Mouse (Mus musculus): ENCODE measurements at regions not wholly inside any gene's neighbourhood (a gene's known extent, or its start where the extent isn't known, plus 50 kb on each side); places are given as distances from the start of the nearest gene placed in this dataset.

DNA sequence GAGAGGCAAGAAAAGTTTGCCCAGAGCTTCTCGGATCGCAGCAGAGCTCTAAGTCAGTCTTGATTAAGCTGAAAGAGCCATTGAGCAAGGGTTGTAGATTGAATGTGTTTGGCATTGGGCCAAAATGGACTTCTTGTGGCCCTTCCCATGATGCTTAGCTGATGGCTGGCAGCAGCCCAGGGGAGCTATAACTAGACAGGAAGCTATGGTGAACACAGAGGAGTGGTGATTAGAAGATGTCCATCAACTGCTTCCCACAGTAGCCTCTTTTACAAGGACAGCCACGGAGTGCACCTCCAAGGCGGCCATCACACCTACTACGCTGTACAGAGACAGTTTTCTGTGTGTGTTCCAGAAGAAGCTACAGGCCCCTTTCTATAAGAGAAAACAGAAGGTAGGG, 116.4 kb upstream of the Map1b start:
- H3K27ac ChIP-seq (replicated peaks; ENCODE audit: low read depth, low read length) = no peak overlapping the region
- no peaks in the 10 kb centered on the region for H3K27me3 ChIP-seq (ENCODE audit: control insufficient read depth, insufficient read depth, low read length)
- 84% methylated on average over 5 of the region's 5 CpGs for WGBS
- no peaks in the 10 kb centered on the region for H3K4me1 ChIP-seq (ENCODE audit: control insufficient read depth, insufficient read depth, low read length)
- no peaks in the 10 kb centered on the region for H3K36me3 ChIP-seq (ENCODE audit: control insufficient read depth, insufficient read depth, low read length)
- H3K4me2 ChIP-seq (ENCODE audit: low read depth, severe bottlenecking) = no peak overlapping the region
- DNase-seq (ENCODE audit: low spot score) = no peak
- H3K9me3 ChIP-seq (ENCODE audit: control insufficient read depth, low read length) = no peaks in the 10 kb centered on the region
- no peak overlapping the region for H3K9ac ChIP-seq (ENCODE audit: low read length)
- no peak for ATAC-seq (ENCODE audit: insufficient number of reproducible peaks, low FRiP score, low TSS enrichment, low read depth)
- no peak overlapping the region for H3K4me3 ChIP-seq (ENCODE audit: low read depth, low read length)

DNA sequence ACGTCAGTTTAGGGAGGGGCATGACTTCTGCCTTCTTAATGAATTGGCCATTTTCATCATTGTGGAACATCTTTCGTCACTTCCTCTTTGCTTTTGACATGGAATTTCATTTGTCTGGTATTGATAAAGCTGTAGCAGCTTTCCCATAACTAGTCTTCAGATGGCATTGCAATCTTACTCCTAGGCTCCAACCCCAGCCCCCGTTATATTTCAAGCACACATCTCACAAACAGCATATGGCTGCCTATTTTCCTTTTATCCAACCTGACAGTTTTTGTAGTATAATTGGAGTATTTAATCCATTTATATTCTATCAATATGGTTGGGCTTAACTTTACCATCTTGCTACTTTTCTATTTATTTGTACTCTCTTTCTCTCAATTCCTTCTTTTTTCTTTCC, 114.5 kb upstream of the Map1b start:
- Histone ChIP-seq H3K27ac (replicated peaks; ENCODE audit: low read depth, low read length) (no peak overlapping the region), H3K4me1 (ENCODE audit: control insufficient read depth, insufficient read depth, low read length) (no peaks in the 10 kb centered on the region), H3K9ac (ENCODE audit: low read length) (no peak overlapping the region), H3K36me3 (ENCODE audit: control insufficient read depth, insufficient read depth, low read length) (no peaks in the 10 kb centered on the region), H3K9me3 (ENCODE audit: control insufficient read depth, low read length) (no peaks in the 10 kb centered on the region), H3K27me3 (ENCODE audit: control insufficient read depth, insufficient read depth, low read length) (no peaks in the 10 kb centered on the region), H3K4me3 (ENCODE audit: low read depth, low read length) (no peak overlapping the region), H3K4me2 (ENCODE audit: low read depth, severe bottlenecking) (no peak overlapping the region)
- no peak for DNase-seq (ENCODE audit: low spot score)
- WGBS = 86% methylated on average over 3 of the region's 3 CpGs
- no peak for ATAC-seq (ENCODE audit: insufficient number of reproducible peaks, low FRiP score, low TSS enrichment, low read depth)

DNA sequence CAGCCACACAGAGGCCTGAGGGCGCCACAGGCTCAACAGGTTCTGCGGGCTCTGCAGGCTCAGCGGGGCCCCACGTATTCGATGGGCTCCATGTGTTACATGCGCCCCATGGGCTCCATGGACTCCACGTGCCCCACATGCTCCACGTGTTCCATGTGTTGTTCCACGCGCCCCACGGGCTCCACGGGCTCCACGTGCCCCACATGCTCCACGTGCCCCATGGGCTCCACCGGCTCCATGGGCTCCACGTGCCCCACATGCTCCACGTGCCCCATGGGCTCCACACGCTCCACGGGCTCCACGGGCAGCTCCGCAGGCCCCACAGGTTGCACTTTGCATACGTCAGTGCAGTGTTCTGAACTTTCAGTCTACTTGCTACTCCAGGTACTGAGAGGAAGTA, 114.0 kb upstream of the Map1b start:
- Histone ChIP-seq H3K9ac (ENCODE audit: low read length) (no peak overlapping the region), H3K9me3 (ENCODE audit: control insufficient read depth, low read length) (no peaks in the 10 kb centered on the region), H3K4me2 (ENCODE audit: low read depth, severe bottlenecking) (no peak overlapping the region), H3K36me3 (ENCODE audit: control insufficient read depth, insufficient read depth, low read length) (no peaks in the 10 kb centered on the region), H3K27me3 (ENCODE audit: control insufficient read depth, insufficient read depth, low read length) (no peaks in the 10 kb centered on the region), H3K4me1 (ENCODE audit: control insufficient read depth, insufficient read depth, low read length) (no peaks in the 10 kb centered on the region), H3K27ac (replicated peaks; ENCODE audit: low read depth, low read length) (no peak overlapping the region), H3K4me3 (ENCODE audit: low read depth, low read length) (no peak overlapping the region)
- 93% methylated on average over 22 of the region's 22 CpGs for WGBS
- no peak for ATAC-seq (ENCODE audit: insufficient number of reproducible peaks, low FRiP score, low TSS enrichment, low read depth)
- no peak for DNase-seq (ENCODE audit: low spot score)

DNA sequence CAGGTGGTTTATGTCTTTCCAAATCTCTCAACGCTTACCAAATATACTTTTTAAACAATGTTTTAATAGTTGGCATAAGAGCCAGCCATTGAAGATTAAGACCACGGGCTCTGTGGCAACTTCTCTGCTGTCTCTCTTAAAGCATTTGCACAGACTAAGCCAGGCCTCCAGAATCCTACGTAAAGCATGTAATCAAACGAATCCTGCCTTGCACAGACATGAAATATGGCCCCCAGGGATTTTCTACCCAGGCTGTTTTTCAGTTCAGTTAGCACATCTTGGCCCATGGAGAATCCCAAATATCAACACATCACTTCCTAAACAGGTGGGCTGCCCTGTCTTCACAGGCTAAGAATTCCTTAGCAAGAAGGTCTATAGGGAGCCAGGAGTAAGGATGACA, 108.9 kb upstream of the Map1b start:
- no peak for DNase-seq (ENCODE audit: low spot score)
- Histone ChIP-seq H3K36me3 (ENCODE audit: control insufficient read depth, insufficient read depth, low read length) (no peaks in the 10 kb centered on the region), H3K4me2 (ENCODE audit: low read depth, severe bottlenecking) (no peak overlapping the region), H3K27ac (replicated peaks; ENCODE audit: low read depth, low read length) (no peak overlapping the region), H3K9ac (ENCODE audit: low read length) (no peak overlapping the region), H3K4me3 (ENCODE audit: low read depth, low read length) (no peak overlapping the region), H3K9me3 (ENCODE audit: control insufficient read depth, low read length) (no peaks in the 10 kb centered on the region), H3K27me3 (ENCODE audit: control insufficient read depth, insufficient read depth, low read length) (no peaks in the 10 kb centered on the region), H3K4me1 (ENCODE audit: control insufficient read depth, insufficient read depth, low read length) (no peaks in the 10 kb centered on the region)
- no peak for ATAC-seq (ENCODE audit: insufficient number of reproducible peaks, low FRiP score, low TSS enrichment, low read depth)
- 57% methylated on average over 4 of the region's 4 CpGs for WGBS

DNA sequence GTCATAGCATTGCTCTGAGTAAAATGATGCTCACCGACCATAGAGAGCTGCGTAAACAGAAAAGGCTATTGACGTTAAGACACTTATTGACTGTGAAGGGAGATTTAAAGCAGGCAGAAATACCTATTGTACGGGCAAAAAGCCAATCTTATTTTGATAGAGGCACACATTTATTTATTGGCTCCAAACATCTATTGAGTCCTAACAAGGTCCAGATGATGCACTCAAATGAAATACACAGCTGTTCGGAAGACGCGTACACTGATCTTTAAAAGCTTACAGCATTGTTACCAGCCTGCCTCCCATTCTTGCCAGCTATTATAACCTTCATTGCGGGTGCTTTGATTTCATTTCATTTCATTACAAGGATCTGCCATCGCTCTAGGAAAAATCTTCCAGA, 102.0 kb upstream of the Map1b start:
- no peak for DNase-seq (ENCODE audit: low spot score)
- Histone ChIP-seq H3K4me2 (ENCODE audit: low read depth, severe bottlenecking) (no peak overlapping the region), H3K27ac (replicated peaks; ENCODE audit: low read depth, low read length) (no peak overlapping the region), H3K9ac (ENCODE audit: low read length) (no peak overlapping the region), H3K27me3 (ENCODE audit: control insufficient read depth, insufficient read depth, low read length) (no peaks in the 10 kb centered on the region), H3K4me3 (ENCODE audit: low read depth, low read length) (no peak overlapping the region), H3K36me3 (ENCODE audit: control insufficient read depth, insufficient read depth, low read length) (no peaks in the 10 kb centered on the region), H3K4me1 (ENCODE audit: control insufficient read depth, insufficient read depth, low read length) (no peaks in the 10 kb centered on the region), H3K9me3 (ENCODE audit: control insufficient read depth, low read length) (no peaks in the 10 kb centered on the region)
- WGBS = 41% methylated on average over 9 of the region's 9 CpGs
- no peak for ATAC-seq (ENCODE audit: insufficient number of reproducible peaks, low FRiP score, low TSS enrichment, low read depth)

DNA sequence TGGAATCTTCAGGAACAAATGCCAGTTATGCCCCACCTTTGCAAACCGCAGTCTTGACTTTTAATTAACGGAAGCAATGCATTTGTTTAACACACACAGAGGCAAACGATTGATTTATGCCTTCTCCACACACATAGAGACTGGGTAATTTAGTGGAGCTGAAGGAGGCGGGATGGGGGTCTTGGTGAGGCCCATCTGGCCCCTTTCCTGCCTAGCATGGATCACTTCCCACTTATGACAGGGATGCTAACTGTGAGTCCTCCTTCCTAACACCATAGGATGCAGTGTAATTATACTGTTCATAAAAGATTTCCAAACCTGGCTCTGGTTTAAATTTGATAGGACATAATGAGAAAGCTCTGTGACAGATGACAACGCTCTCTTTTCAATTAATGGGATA, 101.1 kb upstream of the Map1b start:
- Histone ChIP-seq H3K4me3 (ENCODE audit: low read depth, low read length) (no peak overlapping the region), H3K27ac (replicated peaks; ENCODE audit: low read depth, low read length) (no peak overlapping the region), H3K9me3 (ENCODE audit: control insufficient read depth, low read length) (no peaks in the 10 kb centered on the region), H3K4me1 (ENCODE audit: control insufficient read depth, insufficient read depth, low read length) (no peaks in the 10 kb centered on the region), H3K36me3 (ENCODE audit: control insufficient read depth, insufficient read depth, low read length) (no peaks in the 10 kb centered on the region), H3K27me3 (ENCODE audit: control insufficient read depth, insufficient read depth, low read length) (no peaks in the 10 kb centered on the region), H3K4me2 (ENCODE audit: low read depth, severe bottlenecking) (no peak overlapping the region), H3K9ac (ENCODE audit: low read length) (no peak overlapping the region)
- ATAC-seq (ENCODE audit: insufficient number of reproducible peaks, low FRiP score, low TSS enrichment, low read depth) (no peak), DNase-seq (ENCODE audit: low spot score) (no peak)
- WGBS = 18% methylated on average over 5 of the region's 5 CpGs

DNA sequence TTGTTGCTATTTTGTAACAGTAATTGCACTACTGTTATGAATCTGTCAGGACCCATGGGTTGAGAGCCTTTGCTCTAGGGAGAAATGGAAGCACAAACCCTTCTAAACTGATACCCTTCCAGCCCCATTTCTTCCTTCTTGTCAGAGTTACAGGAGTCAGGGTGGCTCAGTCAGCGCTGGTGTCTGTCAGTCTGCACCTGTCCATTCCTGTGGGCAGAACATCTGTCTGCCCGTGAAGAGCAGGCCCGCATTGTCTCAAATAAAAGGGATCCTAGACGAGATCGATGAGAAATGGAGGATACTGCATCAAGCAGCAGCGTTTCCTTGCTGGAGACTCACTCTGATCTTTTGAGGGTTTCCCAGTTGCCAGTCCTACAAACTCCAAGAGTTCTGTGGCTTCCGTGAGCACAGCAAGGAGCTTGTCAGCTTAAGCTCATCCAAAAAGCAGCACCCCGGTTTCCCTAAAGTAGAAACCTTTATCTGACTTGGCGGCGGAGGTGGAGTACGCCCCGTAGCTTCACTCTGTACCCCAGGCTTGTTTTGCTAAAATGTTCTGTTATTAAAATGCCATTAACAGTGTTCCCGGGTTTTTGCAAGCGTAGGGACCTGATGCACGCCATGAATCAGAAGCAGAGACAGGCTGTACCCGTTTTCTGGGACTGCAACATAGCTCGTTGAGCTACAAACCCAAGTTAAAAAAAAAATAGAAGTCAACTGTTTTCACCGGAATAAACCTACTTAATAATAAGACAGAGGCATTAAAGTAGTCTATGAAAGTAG, 95.6 kb upstream of the Map1b start:
- Histone ChIP-seq H3K9ac (ENCODE audit: low read length) (no peak overlapping the region), H3K36me3 (ENCODE audit: control insufficient read depth, insufficient read depth, low read length) (no peaks in the 10 kb centered on the region), H3K27ac (replicated peaks; ENCODE audit: low read depth, low read length) (no peak overlapping the region), H3K9me3 (ENCODE audit: control insufficient read depth, low read length) (no peaks in the 10 kb centered on the region), H3K4me2 (ENCODE audit: low read depth, severe bottlenecking) (no peak overlapping the region), H3K4me1 (ENCODE audit: control insufficient read depth, insufficient read depth, low read length) (peaks cover 3% of the 10 kb centered on the region; the same call in 1 of the 2 replicates), H3K4me3 (ENCODE audit: low read depth, low read length) (no peak overlapping the region), H3K27me3 (ENCODE audit: control insufficient read depth, insufficient read depth, low read length) (no peaks in the 10 kb centered on the region)
- WGBS = 78% methylated on average over 18 of the region's 18 CpGs
- no peak for ATAC-seq (ENCODE audit: insufficient number of reproducible peaks, low FRiP score, low TSS enrichment, low read depth)
- no peak for DNase-seq (ENCODE audit: low spot score)

DNA sequence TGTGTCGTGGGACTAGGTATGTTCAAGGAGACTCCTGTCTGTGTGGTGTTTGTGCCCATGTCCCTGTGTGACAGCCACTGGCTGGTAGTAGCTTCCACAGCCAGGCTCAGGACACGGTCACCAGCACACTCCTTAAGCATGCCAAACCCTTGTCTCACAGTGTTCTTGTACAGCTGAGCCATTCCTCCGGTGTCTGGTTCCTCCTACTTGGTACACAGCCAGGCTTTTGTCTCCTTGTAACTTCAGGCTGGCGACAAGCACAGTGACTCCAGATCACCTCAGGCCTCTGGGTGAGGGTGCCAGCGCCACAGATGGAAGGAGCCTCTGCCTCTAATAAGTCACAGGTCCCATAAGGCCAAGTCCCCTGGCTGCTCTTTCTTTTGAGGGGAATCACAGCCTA, 94.2 kb upstream of the Map1b start:
- no peak overlapping the region for H3K27ac ChIP-seq (replicated peaks; ENCODE audit: low read depth, low read length)
- no peaks in the 10 kb centered on the region for H3K36me3 ChIP-seq (ENCODE audit: control insufficient read depth, insufficient read depth, low read length)
- H3K9ac ChIP-seq (ENCODE audit: low read length) = no peak overlapping the region
- DNase-seq (ENCODE audit: low spot score) (no peak), ATAC-seq (ENCODE audit: insufficient number of reproducible peaks, low FRiP score, low TSS enrichment, low read depth) (no peak)
- 80% methylated on average over 5 of the region's 5 CpGs for WGBS
- H3K4me2 ChIP-seq (ENCODE audit: low read depth, severe bottlenecking) = no peak overlapping the region
- no peaks in the 10 kb centered on the region for H3K9me3 ChIP-seq (ENCODE audit: control insufficient read depth, low read length)
- peaks cover 3% of the 10 kb centered on the region; the same call in 1 of the 2 replicates for H3K4me1 ChIP-seq (ENCODE audit: control insufficient read depth, insufficient read depth, low read length)
- no peak overlapping the region for H3K4me3 ChIP-seq (ENCODE audit: low read depth, low read length)
- H3K27me3 ChIP-seq (ENCODE audit: control insufficient read depth, insufficient read depth, low read length) = no peaks in the 10 kb centered on the region
